Mouse (Mus musculus): ENCODE data around the gene Map2k2. TPM values are rescaled to one million over a fixed set of nuclear protein-coding genes. Genes with fewer than 3 reads are reported as not detected.
A peak's percentile ranks its signal among the peaks of the same experiment; 100 is the strongest.

Gene Map2k2
- total and polyA plus RNA-seq, 3 experiments = 52.2 to 272 (median 63.5) TPM

DNA sequence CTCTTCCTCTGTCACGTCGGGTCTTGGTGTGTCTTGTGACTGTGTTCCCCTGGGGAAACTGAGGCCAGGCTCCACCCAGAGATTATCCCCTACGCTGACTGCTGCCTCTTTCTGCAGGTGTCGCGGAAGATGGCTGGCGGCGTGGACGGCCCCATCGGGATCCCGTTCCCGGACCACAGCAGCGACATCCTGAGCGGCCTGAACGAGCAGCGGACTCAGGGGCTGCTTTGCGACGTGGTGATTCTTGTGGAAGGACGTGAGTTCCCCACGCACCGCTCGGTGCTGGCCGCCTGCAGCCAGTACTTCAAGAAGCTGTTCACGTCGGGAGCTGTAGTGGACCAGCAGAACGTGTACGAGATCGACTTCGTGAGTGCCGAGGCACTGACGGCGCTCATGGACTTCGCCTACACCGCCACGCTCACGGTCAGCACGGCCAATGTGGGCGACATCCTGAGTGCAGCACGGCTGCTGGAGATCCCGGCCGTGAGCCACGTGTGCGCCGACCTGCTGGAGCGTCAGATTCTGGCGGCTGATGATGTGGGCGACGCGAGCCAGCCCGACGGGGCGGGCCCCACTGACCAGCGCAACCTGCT lies 38.2 kb downstream of the Map2k2 start:
- ATAC-seq (ENCODE audit: extremely low read depth, insufficient number of reproducible peaks, low FRiP score, poor library complexity, severe bottlenecking) (no peak), DNase-seq (ENCODE audit: low spot score) (no peak)
- H3K9me3 ChIP-seq (replicated peaks) = peaks cover 23% of the 10 kb centered on the region
- peaks cover 93% of the 10 kb centered on the region for H3K4me1 ChIP-seq (ENCODE audit: insufficient read depth, low read depth, low read length)
- peak overlapping the region; percentile 47; the same call in 1 of the 2 replicates for H3K4me3 ChIP-seq (ENCODE audit: low read depth, low read length)
- H3K27me3 ChIP-seq (ENCODE audit: insufficient read depth, low read length) = no peaks in the 10 kb centered on the region
- TF ChIP-seq GATA1 (IDR thresholded peaks at IDR 0.05; ENCODE audit: borderline replicate concordance, low read length) (no peak), GATA2 (IDR thresholded peaks at IDR 0.05; ENCODE audit: borderline replicate concordance, low read depth, low read length) (no peak), TAL1 (conservative IDR thresholded peaks at IDR 0.05; ENCODE audit: low read depth, low read length) (no peak), CTCF (IDR thresholded peaks at IDR 0.05; ENCODE audit: low read depth, low read length) (no peak), POLR2AphosphoS5 (IDR thresholded peaks at IDR 0.05; ENCODE audit: insufficient replicate concordance, low read depth, low read length) (no peak)
- H3K36me3 ChIP-seq (replicated peaks) = peaks cover 100% of the 10 kb centered on the region

GRCm38 (mm10) chr10:81144667-81145066 lies 39.0 kb downstream of the Map2k2 start:
- Histone ChIP-seq H3K4me3 (ENCODE audit: low read depth, low read length) (peak overlapping the region; percentile 56; the same call in 1 of the 2 replicates), H3K4me1 (ENCODE audit: insufficient read depth, low read depth, low read length) (peaks cover 87% of the 10 kb centered on the region), H3K36me3 (replicated peaks) (peaks cover 100% of the 10 kb centered on the region), H3K9me3 (replicated peaks) (peaks cover 23% of the 10 kb centered on the region), H3K27me3 (ENCODE audit: insufficient read depth, low read length) (no peaks in the 10 kb centered on the region)
- DNase-seq (ENCODE audit: low spot score) = no peak
- no peak for ATAC-seq (ENCODE audit: extremely low read depth, insufficient number of reproducible peaks, low FRiP score, poor library complexity, severe bottlenecking)
- TF ChIP-seq GATA2 (IDR thresholded peaks at IDR 0.05; ENCODE audit: borderline replicate concordance, low read depth, low read length) (no peak), CTCF (IDR thresholded peaks at IDR 0.05; ENCODE audit: low read depth, low read length) (no peak), POLR2AphosphoS5 (IDR thresholded peaks at IDR 0.05; ENCODE audit: insufficient replicate concordance, low read depth, low read length) (no peak), GATA1 (IDR thresholded peaks at IDR 0.05; ENCODE audit: borderline replicate concordance, low read length) (no peak), TAL1 (conservative IDR thresholded peaks at IDR 0.05; ENCODE audit: low read depth, low read length) (no peak)

DNA sequence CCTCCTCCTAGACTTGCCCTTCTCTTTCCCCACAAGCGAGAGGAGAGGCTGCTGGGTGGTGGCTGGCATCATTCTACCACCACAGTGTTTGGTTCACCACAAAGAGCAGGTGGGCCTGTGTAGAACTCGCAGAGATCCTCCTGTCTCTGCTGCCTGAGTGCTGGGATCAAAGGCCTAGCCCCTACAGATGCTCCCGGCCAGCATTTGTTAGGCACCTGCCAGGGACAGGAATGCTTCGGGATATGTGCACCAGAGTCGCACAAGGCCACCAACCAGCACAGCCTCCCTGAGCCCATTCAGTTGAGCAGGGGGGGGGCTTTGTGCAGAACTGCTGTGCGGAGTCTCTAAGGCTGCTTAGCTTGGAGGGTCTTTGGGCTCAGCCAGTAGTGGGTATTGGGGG lies 39.6 kb downstream of the Map2k2 start:
- no peak for DNase-seq (ENCODE audit: low spot score)
- H3K9me3 ChIP-seq (replicated peaks) = peaks cover 23% of the 10 kb centered on the region
- ATAC-seq (ENCODE audit: extremely low read depth, insufficient number of reproducible peaks, low FRiP score, poor library complexity, severe bottlenecking) = no peak
- no peak for TF ChIP-seq POLR2AphosphoS5 (IDR thresholded peaks at IDR 0.05; ENCODE audit: insufficient replicate concordance, low read depth, low read length)
- no peak for TF ChIP-seq GATA1 (IDR thresholded peaks at IDR 0.05; ENCODE audit: borderline replicate concordance, low read length)
- no peak for TF ChIP-seq TAL1 (conservative IDR thresholded peaks at IDR 0.05; ENCODE audit: low read depth, low read length)
- peaks cover 86% of the 10 kb centered on the region for H3K4me1 ChIP-seq (ENCODE audit: insufficient read depth, low read depth, low read length)
- H3K4me3 ChIP-seq (ENCODE audit: low read depth, low read length) = peak overlapping the region; percentile 56; the same call in 1 of the 2 replicates
- H3K27me3 ChIP-seq (ENCODE audit: insufficient read depth, low read length) = no peaks in the 10 kb centered on the region
- H3K36me3 ChIP-seq (replicated peaks) = peaks cover 100% of the 10 kb centered on the region

GRCm38 (mm10) chr10:81145778-81146177 lies 40.1 kb downstream of the Map2k2 start:
- TF ChIP-seq GATA1 (IDR thresholded peaks at IDR 0.05; ENCODE audit: borderline replicate concordance, low read length) (no peak), POLR2AphosphoS5 (IDR thresholded peaks at IDR 0.05; ENCODE audit: insufficient replicate concordance, low read depth, low read length) (no peak), GATA2 (IDR thresholded peaks at IDR 0.05; ENCODE audit: borderline replicate concordance, low read depth, low read length) (no peak), TAL1 (conservative IDR thresholded peaks at IDR 0.05; ENCODE audit: low read depth, low read length) (no peak), CTCF (IDR thresholded peaks at IDR 0.05; ENCODE audit: low read depth, low read length) (no peak)
- Histone ChIP-seq H3K36me3 (replicated peaks) (peaks cover 98% of the 10 kb centered on the region), H3K4me3 (ENCODE audit: low read depth, low read length) (peak overlapping the region; percentile 56; the same call in 1 of the 2 replicates), H3K4me1 (ENCODE audit: insufficient read depth, low read depth, low read length) (peaks cover 83% of the 10 kb centered on the region), H3K27me3 (ENCODE audit: insufficient read depth, low read length) (no peaks in the 10 kb centered on the region), H3K9me3 (replicated peaks) (peaks cover 23% of the 10 kb centered on the region)
- DNase-seq (ENCODE audit: low spot score) (no peak), ATAC-seq (ENCODE audit: extremely low read depth, insufficient number of reproducible peaks, low FRiP score, poor library complexity, severe bottlenecking) (no peak; the same call in 1 of the 2 replicates)

DNA sequence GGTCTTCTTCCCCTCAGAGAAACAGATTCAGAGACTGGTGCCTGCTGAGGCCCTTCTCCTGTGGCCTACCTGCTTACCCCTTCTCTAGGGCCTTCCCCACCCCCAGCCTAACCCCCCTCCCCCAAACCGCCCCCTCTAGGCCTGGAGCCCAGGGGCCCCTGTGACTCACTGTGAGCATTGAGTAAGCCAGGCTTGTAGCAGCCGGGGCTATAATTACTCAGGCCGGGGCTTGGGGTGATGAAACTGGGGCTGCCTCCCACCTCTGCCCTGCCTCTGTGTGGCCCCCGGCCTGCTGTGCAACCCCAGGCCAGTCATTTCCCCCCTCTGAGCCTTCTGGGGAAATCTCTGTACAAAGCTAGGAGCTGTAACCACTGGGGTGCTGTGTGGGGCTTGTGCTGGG lies 40.6 kb downstream of the Map2k2 start:
- Histone ChIP-seq H3K27me3 (ENCODE audit: insufficient read depth, low read length) (no peaks in the 10 kb centered on the region), H3K9me3 (replicated peaks) (peaks cover 23% of the 10 kb centered on the region), H3K4me3 (ENCODE audit: low read depth, low read length) (peak overlapping the region; percentile 56; the same call in 1 of the 2 replicates), H3K36me3 (replicated peaks) (peaks cover 98% of the 10 kb centered on the region), H3K4me1 (ENCODE audit: insufficient read depth, low read depth, low read length) (peaks cover 81% of the 10 kb centered on the region)
- ATAC-seq (ENCODE audit: extremely low read depth, insufficient number of reproducible peaks, low FRiP score, poor library complexity, severe bottlenecking) (no peak), DNase-seq (ENCODE audit: low spot score) (no peak)
- no peak for TF ChIP-seq CTCF (IDR thresholded peaks at IDR 0.05; ENCODE audit: low read depth, low read length)
- no peak for TF ChIP-seq TAL1 (conservative IDR thresholded peaks at IDR 0.05; ENCODE audit: low read depth, low read length)
- no peak for TF ChIP-seq GATA2 (IDR thresholded peaks at IDR 0.05; ENCODE audit: borderline replicate concordance, low read depth, low read length)
- TF ChIP-seq GATA1 (IDR thresholded peaks at IDR 0.05; ENCODE audit: borderline replicate concordance, low read length) = no peak
- TF ChIP-seq POLR2AphosphoS5 (IDR thresholded peaks at IDR 0.05; ENCODE audit: insufficient replicate concordance, low read depth, low read length) = no peak

GRCm38 (mm10) chr10:81151261-81151660 lies 45.5 kb downstream of the Map2k2 start:
- TF ChIP-seq GATA2 (IDR thresholded peaks at IDR 0.05; ENCODE audit: borderline replicate concordance, low read depth, low read length) = no peak
- TF ChIP-seq CTCF (IDR thresholded peaks at IDR 0.05; ENCODE audit: low read depth, low read length) = no peak
- no peak for TF ChIP-seq POLR2AphosphoS5 (IDR thresholded peaks at IDR 0.05; ENCODE audit: insufficient replicate concordance, low read depth, low read length)
- TF ChIP-seq GATA1 (IDR thresholded peaks at IDR 0.05; ENCODE audit: borderline replicate concordance, low read length) = no peak
- TF ChIP-seq TAL1 (conservative IDR thresholded peaks at IDR 0.05; ENCODE audit: low read depth, low read length) = no peak
- Histone ChIP-seq H3K4me1 (ENCODE audit: insufficient read depth, low read depth, low read length) (peaks cover 59% of the 10 kb centered on the region), H3K36me3 (replicated peaks) (peaks cover 96% of the 10 kb centered on the region), H3K4me3 (ENCODE audit: low read depth, low read length) (no peak overlapping the region), H3K27me3 (ENCODE audit: insufficient read depth, low read length) (no peaks in the 10 kb centered on the region), H3K9me3 (replicated peaks) (peaks cover 12% of the 10 kb centered on the region)
- ATAC-seq (ENCODE audit: extremely low read depth, insufficient number of reproducible peaks, low FRiP score, poor library complexity, severe bottlenecking) = no peak
- no peak for DNase-seq (ENCODE audit: low spot score)
